Mouse (Mus musculus) midbrain, embryonic 14.5 days (tissue): Measurements from ENCODE around the gene Thada. TPM values are rescaled to one million over a fixed set of nuclear protein-coding genes. Genes with fewer than 3 reads are reported as not detected.
A peak's percentile ranks its signal among the peaks of the same experiment; 100 is the strongest.

ENCODE experiments used
- ATAC-seq: fragments of 200-750 bp; cut with Nextera tagmentation; 2 replicates; pipeline ENCODE4 v1.8.0; 2017; ENCODE audit warnings: moderate number of reproducible peaks, moderate library complexity; ENCODE audit not compliant: low FRiP score, low TSS enrichment
- DNase-seq: peaks from one replicate; pipeline ENCODE4 v3.0.0-alpha.2; 2015
- H3K27ac ChIP-seq: fragments of 300-500 bp; sonication (generic); replicated peaks from 2 replicates; pipeline ENCODE4 v1.5.1; 2014; ENCODE audit warnings: mild to moderate bottlenecking, low read depth, low read length, moderate library complexity
- H3K27me3 ChIP-seq: fragments of 300-500 bp; sonication (generic); 2 replicates; pipeline ENCODE4 v1.6.1; 2014; ENCODE audit warnings: low read length, control low read depth, mixed read lengths; ENCODE audit not compliant: control insufficient read depth, insufficient read depth
- H3K36me3 ChIP-seq: fragments of 300-500 bp; sonication (generic); 2 replicates; pipeline ENCODE4 v1.6.1; 2014; ENCODE audit warnings: low read length, control low read depth; ENCODE audit not compliant: control insufficient read depth, insufficient read depth
- H3K4me1 ChIP-seq: fragments of 300-500 bp; sonication (generic); 2 replicates; pipeline ENCODE4 v1.6.1; 2014; ENCODE audit warnings: mild to moderate bottlenecking, antibody characterized with exemption, low read length, control low read depth; ENCODE audit not compliant: control insufficient read depth, insufficient read depth
- H3K4me2 ChIP-seq: fragments of 300-500 bp; sonication (generic); 2 replicates; pipeline ENCODE4 v1.6.1; 2014; ENCODE audit warnings: mild to moderate bottlenecking, low read length, moderate library complexity
- H3K4me3 ChIP-seq: fragments of 300-500 bp; sonication (generic); replicated peaks from 2 replicates; pipeline ENCODE4 v1.5.1; 2014; ENCODE audit warnings: low read depth, low read length
- H3K9ac ChIP-seq: fragments of 300-500 bp; sonication (generic); replicated peaks from 2 replicates; pipeline ENCODE4 v1.6.1; 2014; ENCODE audit warnings: mild to moderate bottlenecking, low read length, moderate library complexity
- H3K9me3 ChIP-seq: fragments of 300-500 bp; sonication (generic); 2 replicates; pipeline ENCODE4 v1.6.1; 2016; ENCODE audit warnings: low read length, control low read depth, mixed read lengths; ENCODE audit not compliant: control insufficient read depth
- WGBS: fragments of 180-500 bp; shearing (Covaris S2); extraction: QIAGEN DNeasy Blood & Tissue Kit; methylation state at CpG from one replicate; pipeline ENCODE4 v1.1.7; 2014; 5-methylcytosine and 5-hydroxymethylcytosine counted together
- polyA plus RNA-seq: library from polyadenylated mRNA; unstranded; fragments of >200 nt; fragmentation: Nextera tagmentation; extraction: Ambion mirVana; gene quantifications from 2 replicates; pipeline ENCODE4 v1.2.1, GENCODE M21; 2014

Thada gene
- polyA plus RNA-seq, 1 experiment from 2014 or later: 9.5 TPM

DNA sequence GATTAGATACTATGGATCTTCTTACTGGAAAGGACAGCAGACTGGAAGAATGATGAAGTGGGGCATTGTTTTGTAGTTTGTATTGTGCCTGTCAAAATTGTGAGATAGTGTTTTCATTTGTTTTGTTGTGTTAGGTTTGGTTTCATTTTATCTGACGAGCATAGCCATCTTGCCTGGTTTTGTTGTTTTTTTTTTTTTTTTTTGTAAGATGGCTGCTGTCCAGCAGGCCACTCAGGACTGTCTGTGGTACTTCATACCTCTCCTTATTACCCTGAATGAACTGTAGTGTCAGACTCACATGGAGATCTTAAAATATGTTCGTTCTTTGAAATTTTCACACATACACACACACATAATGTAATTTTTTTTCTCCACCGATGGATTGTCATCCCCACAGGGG, 36.3 kb upstream of the Thada start:
- H3K4me3 ChIP-seq: no peak overlapping the region
- no peak overlapping the region for H3K27ac ChIP-seq
- ATAC-seq (no peak), DNase-seq (no peak)
- no peaks in the 10 kb centered on the region for H3K9me3 ChIP-seq
- H3K4me1 ChIP-seq: no peaks in the 10 kb centered on the region
- WGBS: 81% methylated on average over 3 of the region's 3 CpGs
- no peaks in the 10 kb centered on the region for H3K27me3 ChIP-seq
- no peak overlapping the region for H3K9ac ChIP-seq
- H3K4me2 ChIP-seq: no peak overlapping the region
- H3K36me3 ChIP-seq: no peaks in the 10 kb centered on the region

GRCm38 (mm10) chr17:84498639-84499038, 32.6 kb upstream of the Thada start:
- Histone ChIP-seq H3K4me1 (no peaks in the 10 kb centered on the region), H3K27me3 (no peaks in the 10 kb centered on the region), H3K9ac (no peak overlapping the region), H3K9me3 (no peaks in the 10 kb centered on the region), H3K27ac (no peak overlapping the region), H3K4me3 (no peak overlapping the region), H3K36me3 (no peaks in the 10 kb centered on the region), H3K4me2 (no peak overlapping the region)
- DNase-seq: peak; percentile 39
- no peak for ATAC-seq
- whole genome bisulfite sequencing: 24% methylated on average over 5 of the region's 5 CpGs

- DNase-seq: no peak
Measured at GRCm38 (mm10) chr17:84497972-84498604, 32.1 kb upstream of the Thada start.

DNA sequence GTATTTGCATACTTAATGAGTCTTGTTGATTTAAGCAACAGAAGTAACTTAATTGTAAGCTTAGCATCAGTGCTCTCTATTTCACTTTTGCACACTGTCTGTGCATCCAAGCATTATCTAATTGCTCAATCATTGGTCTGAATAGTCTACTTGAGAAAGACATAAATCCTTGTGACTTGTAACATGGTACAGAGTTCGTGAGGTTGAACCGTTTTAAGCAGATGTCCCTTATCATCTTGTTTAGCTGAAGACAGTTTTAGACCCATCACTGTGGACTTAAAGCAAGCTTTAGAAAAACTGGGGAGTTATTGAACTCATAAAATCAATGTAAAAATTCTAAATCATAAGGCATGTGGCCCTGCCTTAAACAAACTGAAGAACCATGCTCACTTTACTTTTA, 31.6 kb upstream of the Thada start:
- Histone ChIP-seq H3K4me2 (no peak overlapping the region), H3K27me3 (no peaks in the 10 kb centered on the region), H3K27ac (no peak overlapping the region), H3K4me3 (no peak overlapping the region), H3K9me3 (no peaks in the 10 kb centered on the region), H3K9ac (no peak overlapping the region), H3K4me1 (no peaks in the 10 kb centered on the region), H3K36me3 (no peaks in the 10 kb centered on the region)
- DNase-seq (no peak), ATAC-seq (no peak)
- 55% methylated on average over 2 of the region's 2 CpGs for WGBS

More at GRCm38 (mm10) chr17:84497972-84498604, 32.1 kb upstream of the Thada start:
- Histone ChIP-seq H3K9ac (no peak overlapping the region), H3K36me3 (no peaks in the 10 kb centered on the region), H3K4me2 (no peak overlapping the region), H3K27ac (no peak overlapping the region), H3K9me3 (no peaks in the 10 kb centered on the region), H3K27me3 (no peaks in the 10 kb centered on the region), H3K4me3 (no peak overlapping the region), H3K4me1 (no peaks in the 10 kb centered on the region)
- WGBS: 41% methylated on average over 3 of the region's 3 CpGs
- ATAC-seq: no peak

DNA sequence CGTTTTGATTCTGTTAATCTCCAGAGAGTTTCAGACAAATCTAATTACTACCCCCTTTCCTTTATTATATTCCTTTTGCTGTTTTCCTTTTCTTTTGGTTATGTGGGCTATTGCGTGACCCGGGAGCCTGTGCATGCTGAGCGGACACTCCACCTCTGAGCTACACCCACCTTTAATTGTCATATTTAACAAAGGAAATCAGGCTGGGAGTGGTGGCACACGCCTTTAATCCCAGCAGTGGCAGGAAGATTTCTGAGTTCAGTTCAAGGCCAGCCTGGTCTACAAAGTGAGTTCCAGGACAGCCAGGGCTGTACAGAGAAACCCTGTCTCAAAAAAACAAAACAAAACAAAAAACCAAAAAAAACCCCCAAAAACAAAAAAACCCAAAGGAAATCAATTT, 31.0 kb upstream of the Thada start:
- Histone ChIP-seq H3K36me3 (no peaks in the 10 kb centered on the region), H3K4me2 (no peak overlapping the region), H3K27me3 (no peaks in the 10 kb centered on the region), H3K9me3 (no peaks in the 10 kb centered on the region), H3K4me1 (no peaks in the 10 kb centered on the region), H3K9ac (no peak overlapping the region), H3K27ac (no peak overlapping the region), H3K4me3 (no peak overlapping the region)
- ATAC-seq: no peak
- WGBS: 87% methylated on average over 5 of the region's 5 CpGs
- DNase-seq: no peak

DNA sequence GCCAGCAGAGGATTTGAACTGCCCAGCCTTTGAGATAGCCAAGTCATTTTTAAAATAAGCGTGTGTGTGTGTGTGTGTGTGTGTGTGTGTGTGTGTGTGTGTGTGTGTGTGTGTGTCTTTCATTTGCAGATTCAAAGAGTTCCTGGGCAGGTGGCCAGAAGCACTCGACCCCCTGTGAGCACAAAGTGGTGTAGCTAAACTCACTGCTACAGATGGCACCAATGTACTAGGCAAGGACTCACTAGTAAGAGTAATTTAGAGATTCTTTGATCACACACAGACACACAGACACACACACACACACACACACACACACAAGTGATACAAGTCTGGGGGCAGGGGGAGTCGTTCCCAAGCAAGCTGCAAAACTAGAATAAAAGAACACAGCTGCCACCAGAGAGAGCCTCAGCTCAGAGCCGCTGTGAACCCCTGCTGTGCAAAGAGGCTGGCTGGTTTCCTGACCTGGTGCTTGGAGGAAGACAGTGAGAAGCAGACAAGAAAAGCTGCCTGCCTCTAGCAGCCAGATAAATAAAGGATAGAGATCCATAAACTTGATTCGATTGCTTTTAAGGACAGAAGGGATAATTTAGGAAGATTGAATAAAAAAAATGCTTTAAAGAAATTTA, 26.4 kb upstream of the Thada start:
- 29% methylated on average over 5 of the region's 5 CpGs for WGBS
- H3K27ac ChIP-seq: no peak overlapping the region
- H3K4me2 ChIP-seq: no peak overlapping the region
- ATAC-seq: no peak
- no peaks in the 10 kb centered on the region for H3K36me3 ChIP-seq
- no peaks in the 10 kb centered on the region for H3K4me1 ChIP-seq
- no peak overlapping the region for H3K4me3 ChIP-seq
- no peaks in the 10 kb centered on the region for H3K27me3 ChIP-seq
- DNase-seq: peak; percentile 55
- no peak overlapping the region for H3K9ac ChIP-seq
- no peaks in the 10 kb centered on the region for H3K9me3 ChIP-seq

DNA sequence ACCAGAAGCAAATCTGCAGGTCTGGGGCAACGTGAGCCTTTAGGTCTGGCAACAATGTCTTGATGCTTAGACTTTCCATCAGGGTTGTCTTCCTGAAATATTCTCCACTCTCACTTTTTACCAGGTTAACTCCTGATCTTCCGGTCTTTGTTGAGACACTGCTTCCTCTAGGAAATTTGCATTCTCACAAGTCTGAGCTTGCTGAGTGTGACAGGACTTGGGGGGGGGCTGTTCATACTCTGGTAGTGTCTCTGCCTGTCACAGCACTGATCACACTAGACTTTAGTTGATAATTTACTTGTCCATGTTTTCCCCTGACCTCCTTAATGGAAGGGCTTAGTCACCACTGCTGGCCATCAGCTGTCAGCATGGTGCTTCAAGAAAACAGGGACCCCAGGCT, 21.4 kb upstream of the Thada start:
- DNase-seq (no peak), ATAC-seq (no peak)
- H3K9ac ChIP-seq: no peak overlapping the region
- no peaks in the 10 kb centered on the region for H3K36me3 ChIP-seq
- no peaks in the 10 kb centered on the region for H3K9me3 ChIP-seq
- no peak overlapping the region for H3K27ac ChIP-seq
- H3K27me3 ChIP-seq: no peaks in the 10 kb centered on the region
- H3K4me1 ChIP-seq: no peaks in the 10 kb centered on the region
- 84% methylated on average over 2 of the region's 2 CpGs for WGBS
- no peak overlapping the region for H3K4me2 ChIP-seq
- no peak overlapping the region for H3K4me3 ChIP-seq

DNA sequence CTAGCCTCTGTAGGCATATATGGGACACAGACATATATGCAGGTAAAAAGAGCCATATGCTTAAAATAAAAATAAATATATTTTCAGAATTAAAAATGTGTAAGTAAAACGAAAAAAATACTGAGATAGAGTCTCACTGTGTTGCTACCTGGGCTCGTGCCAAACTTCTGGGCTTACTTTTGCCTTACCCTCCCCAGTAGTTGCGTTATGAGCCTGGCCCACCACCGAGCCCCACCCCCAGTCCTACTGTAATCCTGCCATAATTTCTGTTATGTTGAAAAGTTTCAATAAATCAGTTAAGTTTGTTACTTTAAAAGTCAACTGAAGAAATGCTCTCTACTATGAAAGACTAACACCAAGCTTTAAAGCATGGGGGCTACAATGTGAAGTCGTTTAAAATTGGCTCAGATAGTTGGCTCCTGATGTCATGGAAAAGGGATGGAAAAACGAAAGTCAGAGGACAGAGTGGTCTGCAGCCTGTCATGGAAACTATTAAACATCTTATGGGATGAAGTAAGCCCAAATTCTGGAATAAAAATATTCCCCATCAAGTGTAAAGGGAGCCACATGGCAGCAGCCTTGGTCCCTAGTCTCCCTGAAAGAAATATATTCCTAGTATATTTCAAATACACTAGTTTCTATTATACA, 17.8 kb upstream of the Thada start:
- Histone ChIP-seq H3K9me3 (no peaks in the 10 kb centered on the region), H3K4me2 (no peak overlapping the region), H3K27ac (no peak overlapping the region), H3K27me3 (no peaks in the 10 kb centered on the region), H3K9ac (no peak overlapping the region), H3K4me3 (no peak overlapping the region), H3K4me1 (peaks cover 4% of the 10 kb centered on the region; the same call in 1 of the 2 replicates), H3K36me3 (no peaks in the 10 kb centered on the region)
- DNase-seq: no peak
- no peak for ATAC-seq
- WGBS: 79% methylated on average over 6 of the region's 6 CpGs

DNA sequence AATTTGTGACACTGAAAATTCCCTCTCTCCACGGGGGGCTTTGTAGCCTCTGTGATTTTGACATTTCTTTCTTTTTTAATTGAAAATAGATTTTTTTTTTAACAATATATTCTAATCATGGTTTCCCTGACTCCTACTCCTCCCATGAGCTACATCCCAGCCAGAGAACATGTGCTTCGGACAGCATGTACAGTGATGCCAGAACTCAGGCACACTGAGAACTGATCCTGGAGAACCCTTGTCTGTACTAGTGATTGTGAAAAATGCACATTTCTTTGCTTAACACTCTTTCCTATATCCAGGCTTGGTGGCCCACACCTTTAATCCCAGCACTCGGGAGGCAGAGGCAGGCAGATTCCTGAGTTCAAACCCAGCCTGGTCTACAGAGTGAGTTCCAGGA, 16.8 kb upstream of the Thada start:
- Histone ChIP-seq H3K27me3 (no peaks in the 10 kb centered on the region), H3K9me3 (no peaks in the 10 kb centered on the region), H3K27ac (no peak overlapping the region), H3K9ac (no peak overlapping the region), H3K4me1 (peaks cover 4% of the 10 kb centered on the region; the same call in 1 of the 2 replicates), H3K36me3 (no peaks in the 10 kb centered on the region), H3K4me3 (no peak overlapping the region), H3K4me2 (no peak overlapping the region)
- DNase-seq (no peak), ATAC-seq (no peak)
- 91% methylated on average over 3 of the region's 3 CpGs for WGBS
